Mouse (Mus musculus): ENCODE measurements around the gene Gm5089. TPM values are rescaled to one million over a fixed set of nuclear protein-coding genes. Genes with fewer than 3 reads are reported as not detected.

Gm5089 gene
- polyA plus RNA-seq, 1 experiment from 2014 or later: not detected

DNA sequence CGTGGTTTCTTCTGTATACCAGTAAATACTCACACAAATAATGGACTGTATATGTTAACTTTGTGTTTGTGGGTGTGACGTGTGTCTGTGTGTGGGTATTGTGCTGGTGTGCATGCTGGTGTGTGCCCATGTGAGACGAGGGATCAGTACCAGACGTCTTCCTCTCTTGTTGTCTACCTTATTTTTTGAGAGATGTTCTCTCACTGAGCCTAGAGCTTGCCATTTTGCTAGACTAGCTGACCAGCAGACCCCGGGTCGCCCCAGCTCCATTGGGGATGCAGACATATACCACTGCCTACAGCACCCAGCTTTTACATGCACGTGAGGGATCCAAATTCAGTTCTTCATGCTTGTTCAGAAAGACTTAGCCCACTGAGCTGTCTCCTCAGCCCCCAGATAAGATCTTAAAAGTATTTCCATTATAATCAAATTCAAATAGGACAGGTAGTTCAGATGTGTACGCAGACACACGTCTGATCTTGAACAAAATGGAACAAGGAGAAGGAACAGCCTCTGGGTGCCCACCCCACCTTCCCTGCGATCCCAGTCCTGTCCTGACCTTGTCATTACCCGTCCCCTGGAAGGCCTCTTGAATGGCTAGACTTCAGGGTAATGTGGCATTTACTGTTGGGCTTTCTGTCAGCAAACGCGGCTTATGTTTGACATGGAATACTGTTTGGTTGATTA, 61.1 kb downstream of the Gm5089 start:
- no peaks in the 10 kb centered on the region for H3K27me3 ChIP-seq (replicated peaks)
- no peaks in the 10 kb centered on the region for H3K9me3 ChIP-seq
- H3K4me1 ChIP-seq: no peaks in the 10 kb centered on the region
- no peak overlapping the region for H3K4me3 ChIP-seq
- ATAC-seq (ENCODE audit: extremely low read depth, insufficient number of reproducible peaks, low FRiP score, low TSS enrichment): no peak
- no peaks in the 10 kb centered on the region for H3K36me3 ChIP-seq
- H3K27ac ChIP-seq (replicated peaks): no peak overlapping the region
- no peak overlapping the region for H3K4me2 ChIP-seq
- WGBS: 83% methylated on average over 13 of the region's 13 CpGs
- H3K9ac ChIP-seq: no peak overlapping the region

DNA sequence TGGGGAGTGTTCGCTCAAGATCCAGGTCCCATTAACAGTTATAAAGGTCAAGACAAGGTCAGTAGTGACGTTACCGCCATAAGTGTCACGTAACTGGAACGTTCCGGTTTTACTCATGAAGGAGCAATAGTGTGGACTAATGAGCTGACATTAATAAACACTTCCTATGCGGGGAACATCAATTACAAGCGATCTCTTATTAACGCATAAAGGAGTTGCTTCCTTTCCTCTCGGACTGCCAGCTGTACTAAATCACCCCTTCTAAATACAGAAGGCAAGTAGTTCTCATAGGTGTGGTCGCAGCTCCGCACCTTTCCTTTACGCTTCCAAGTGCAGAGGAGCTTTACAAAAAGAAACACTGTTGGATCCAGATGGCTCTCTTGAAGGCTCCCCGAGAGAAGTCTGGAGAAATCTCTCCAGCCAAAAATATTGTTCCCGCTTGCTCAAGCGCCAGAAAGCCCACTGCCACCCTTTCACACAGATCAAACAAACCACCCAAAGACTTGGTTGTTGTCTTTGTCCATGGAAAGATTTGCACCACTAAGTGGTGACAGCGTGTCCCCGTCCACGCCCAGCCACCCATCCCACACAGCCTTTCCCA, 62.4 kb downstream of the Gm5089 start:
- Histone ChIP-seq H3K36me3 (no peaks in the 10 kb centered on the region), H3K4me3 (no peak overlapping the region), H3K27ac (replicated peaks) (no peak overlapping the region), H3K27me3 (replicated peaks) (no peaks in the 10 kb centered on the region), H3K9ac (no peak overlapping the region), H3K4me2 (no peak overlapping the region), H3K9me3 (no peaks in the 10 kb centered on the region), H3K4me1 (no peaks in the 10 kb centered on the region)
- no peak for ATAC-seq (ENCODE audit: extremely low read depth, insufficient number of reproducible peaks, low FRiP score, low TSS enrichment)
- WGBS: 70% methylated on average over 19 of the region's 19 CpGs

DNA sequence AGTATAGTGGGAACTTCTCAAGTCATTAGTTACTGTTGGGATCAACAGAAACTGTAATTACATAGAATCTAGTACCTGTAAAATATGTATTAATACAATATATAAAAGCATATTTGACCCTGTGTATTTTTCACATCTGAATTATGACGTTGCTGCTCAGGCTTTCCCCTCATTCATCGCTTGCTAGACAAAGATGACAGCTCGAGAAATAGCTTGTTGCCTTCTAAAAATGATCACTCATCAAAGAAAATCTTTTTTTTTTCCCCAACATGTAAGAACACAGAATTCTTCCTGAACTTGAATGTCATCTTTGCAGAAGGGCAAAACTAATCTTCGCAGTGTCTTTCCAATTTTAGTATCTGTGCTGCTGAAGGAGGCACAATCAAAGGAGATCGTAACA, 63.1 kb downstream of the Gm5089 start:
- ATAC-seq (ENCODE audit: extremely low read depth, insufficient number of reproducible peaks, low FRiP score, low TSS enrichment): no peak
- H3K4me3 ChIP-seq: no peak overlapping the region
- WGBS: 83% methylated on average over 5 of the region's 5 CpGs

DNA sequence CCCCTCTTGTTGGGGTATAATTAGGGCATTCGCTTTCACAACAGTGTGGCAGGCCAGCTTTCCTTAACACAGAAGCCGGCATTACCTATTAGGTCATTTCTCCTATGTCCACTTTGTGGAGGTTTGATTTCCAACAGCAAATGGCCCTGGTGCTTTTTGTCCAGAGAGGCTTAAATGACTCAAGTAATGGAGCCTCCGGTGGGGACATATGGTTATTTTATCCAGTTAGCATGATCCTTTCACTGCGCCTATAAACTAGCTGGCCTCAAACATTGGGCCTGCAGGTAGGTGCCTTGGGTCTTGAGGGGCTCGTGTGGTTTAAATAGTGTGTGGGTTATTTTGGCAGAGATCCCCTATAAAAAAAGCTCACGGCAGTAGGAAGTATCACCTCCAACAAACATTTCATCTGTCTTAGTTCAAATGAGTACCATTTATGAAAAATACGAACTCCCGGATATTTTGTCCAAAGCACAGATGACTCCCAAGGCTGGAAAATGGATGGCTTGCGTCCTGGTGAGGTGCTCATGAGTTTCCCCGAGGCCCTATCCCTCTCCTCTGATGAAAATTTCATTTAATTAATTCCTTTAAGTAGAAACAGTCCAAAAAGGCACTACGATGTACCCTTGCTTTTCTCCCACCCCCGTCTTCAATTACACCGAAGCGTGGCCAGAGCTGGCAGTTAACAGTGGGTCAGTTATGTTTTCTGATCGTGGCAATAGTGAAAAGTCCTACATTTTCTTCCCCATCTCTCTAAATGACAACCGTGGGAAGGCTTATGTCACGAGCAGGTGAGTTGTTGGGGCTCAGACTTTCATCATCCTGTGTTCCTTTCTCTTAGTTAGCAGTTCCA, 64.4 kb downstream of the Gm5089 start:
- no peak overlapping the region for H3K27ac ChIP-seq (replicated peaks)
- H3K27me3 ChIP-seq (replicated peaks): no peaks in the 10 kb centered on the region
- H3K4me3 ChIP-seq: no peak overlapping the region
- 87% methylated on average over 17 of the region's 17 CpGs for WGBS
- H3K4me2 ChIP-seq: no peak overlapping the region
- H3K9ac ChIP-seq: no peak overlapping the region
- no peak for ATAC-seq (ENCODE audit: extremely low read depth, insufficient number of reproducible peaks, low FRiP score, low TSS enrichment)
- H3K4me1 ChIP-seq: no peaks in the 10 kb centered on the region
- no peaks in the 10 kb centered on the region for H3K9me3 ChIP-seq
- no peaks in the 10 kb centered on the region for H3K36me3 ChIP-seq

More for the DNA sequence above, 63.1 kb downstream of the Gm5089 start:
- Histone ChIP-seq H3K4me2 (no peak overlapping the region), H3K9me3 (no peaks in the 10 kb centered on the region), H3K27me3 (replicated peaks) (no peaks in the 10 kb centered on the region), H3K9ac (no peak overlapping the region), H3K4me1 (no peaks in the 10 kb centered on the region), H3K27ac (replicated peaks) (no peak overlapping the region), H3K36me3 (no peaks in the 10 kb centered on the region)

DNA sequence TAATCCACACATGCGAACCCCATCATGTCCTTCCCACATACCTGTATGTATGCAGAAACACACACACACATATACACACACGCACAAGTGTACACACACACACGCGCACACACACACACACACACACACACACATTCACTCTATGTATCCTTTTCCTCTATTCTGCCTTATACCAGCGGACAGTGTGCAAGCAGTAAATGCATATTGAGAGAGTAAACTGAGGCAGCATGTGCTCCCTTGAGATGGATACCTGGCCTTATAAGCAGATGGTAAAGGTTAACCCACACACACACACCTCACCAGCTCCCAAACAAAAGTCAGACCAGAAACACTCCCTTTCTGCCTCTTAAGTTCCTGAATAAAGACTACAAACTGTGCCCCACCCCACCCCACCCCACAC, 65.2 kb downstream of the Gm5089 start:
- Histone ChIP-seq H3K27me3 (replicated peaks) (no peaks in the 10 kb centered on the region), H3K27ac (replicated peaks) (no peak overlapping the region), H3K4me1 (no peaks in the 10 kb centered on the region), H3K4me3 (no peak overlapping the region), H3K36me3 (no peaks in the 10 kb centered on the region), H3K9me3 (no peaks in the 10 kb centered on the region), H3K4me2 (no peak overlapping the region), H3K9ac (no peak overlapping the region)
- WGBS: 90% methylated on average over 5 of the region's 5 CpGs
- ATAC-seq (ENCODE audit: extremely low read depth, insufficient number of reproducible peaks, low FRiP score, low TSS enrichment): no peak

DNA sequence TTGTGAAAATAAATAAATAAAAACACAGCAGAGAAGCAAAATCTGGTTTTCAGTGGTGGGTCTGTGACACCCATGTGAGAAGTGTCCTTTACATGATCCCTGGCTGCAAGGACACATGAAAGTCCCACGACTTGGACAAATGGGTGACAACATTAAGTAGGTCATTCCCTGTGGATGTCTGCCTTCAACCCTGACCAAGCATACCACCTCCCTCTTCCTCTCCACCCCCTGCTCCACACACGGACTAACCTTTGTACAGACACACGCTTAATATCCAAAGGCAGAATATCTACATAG, 65.7 kb downstream of the Gm5089 start:
- ATAC-seq (ENCODE audit: extremely low read depth, insufficient number of reproducible peaks, low FRiP score, low TSS enrichment): no peak
- 80% methylated on average over 3 of the region's 3 CpGs for WGBS
- Histone ChIP-seq H3K27ac (replicated peaks) (no peak overlapping the region), H3K27me3 (replicated peaks) (no peaks in the 10 kb centered on the region), H3K9me3 (no peaks in the 10 kb centered on the region), H3K36me3 (no peaks in the 10 kb centered on the region), H3K4me2 (no peak overlapping the region), H3K4me1 (no peaks in the 10 kb centered on the region), H3K9ac (no peak overlapping the region), H3K4me3 (no peak overlapping the region)

Other genes with a start within 250 kb of the Gm5089 start
- 0.06 TPM in 1 of 2 replicates, not detected in the other for gene Zic5, start 14.6 kb upstream of the Gm5089 start, polyA plus RNA-seq (2015; fragmentation: Nextera tagmentation; extraction: Ambion mirVana)
- gene Zic2, start 24.3 kb upstream of the Gm5089 start, polyA plus RNA-seq (2015; fragmentation: Nextera tagmentation; extraction: Ambion mirVana): not detected in 2 replicates
- gene Gm10837, start 39.5 kb upstream of the Gm5089 start, polyA plus RNA-seq (2015; fragmentation: Nextera tagmentation; extraction: Ambion mirVana): 0.09 TPM in 1 of 2 replicates, not detected in the other
- gene Pcca, start 83.2 kb upstream of the Gm5089 start, polyA plus RNA-seq (2015; fragmentation: Nextera tagmentation; extraction: Ambion mirVana): 22.6 and 22.8 TPM in 2 replicates